Mouse (Mus musculus) heart, adult 9 months (tissue): ENCODE results near the gene Mvd.
A peak's percentile ranks its signal among the peaks of the same experiment; 100 is the strongest.

ENCODE experiments used
- DNase-seq, 2 experiments: peaks; one replicate each; pipeline ENCODE4 v3.0.0; 2022; ENCODE audit warnings: low spot score in 2 of 2

Gene Mvd

GRCm38 (mm10) chr8:122457171-122457570, 13.9 kb upstream of the Mvd start:
- DNase-seq: no peak

GRCm38 (mm10) chr8:122454409-122454808, 11.2 kb upstream of the Mvd start:
- DNase-seq: no peak

- peak; percentile 47 to 50 for DNase-seq
These were observed 8.9 kb upstream of the Mvd start for GRCm38 (mm10) chr8:122452154-122452553.

- peak; percentile 74 to 80 for DNase-seq
These were observed 8.0 kb upstream of the Mvd start for GRCm38 (mm10) chr8:122451161-122451703.

GRCm38 (mm10) chr8:122445203-122445602, 2.0 kb upstream of the Mvd start:
- no peak for DNase-seq

GRCm38 (mm10) chr8:122444058-122444748, 981 bp upstream of the Mvd start:
- peak; percentile 83 to 90 for DNase-seq

GRCm38 (mm10) chr8:122442781-122443180, 441 bp downstream of the Mvd start:
- peak in 1 of 2 experiments; percentile 28 for DNase-seq

- no peak for DNase-seq
These were observed 866 bp downstream of the Mvd start for GRCm38 (mm10) chr8:122442356-122442755.

GRCm38 (mm10) chr8:122441326-122441725, 1.9 kb downstream of the Mvd start:
- DNase-seq: no peak

- no peak for DNase-seq
These were observed 3.9 kb downstream of the Mvd start for GRCm38 (mm10) chr8:122439336-122439735.

GRCm38 (mm10) chr8:122437708-122438331, 5.4 kb downstream of the Mvd start:
- DNase-seq: no peak

GRCm38 (mm10) chr8:122436586-122437125, 6.6 kb downstream of the Mvd start:
- DNase-seq: no peak

- DNase-seq: no peak
These were observed 7.1 kb downstream of the Mvd start for GRCm38 (mm10) chr8:122436146-122436545.

GRCm38 (mm10) chr8:122435375-122435774, 7.8 kb downstream of the Mvd start:
- no peak for DNase-seq

GRCm38 (mm10) chr8:122433269-122433905, 9.8 kb downstream of the Mvd start:
- no peak for DNase-seq

- DNase-seq: peak; percentile 85 to 87
These were observed 10.6 kb downstream of the Mvd start, which contains the start of gene Cyba for GRCm38 (mm10) chr8:122432443-122433268. TSS of gene Cyba (minus strand) at chr8:122432930.

- no peak for DNase-seq
These were observed 11.4 kb downstream of the Mvd start for GRCm38 (mm10) chr8:122431694-122432442.

- DNase-seq: no peak
These were observed 12.6 kb downstream of the Mvd start for GRCm38 (mm10) chr8:122430646-122431045.

GRCm38 (mm10) chr8:122430058-122430636, 13.1 kb downstream of the Mvd start:
- DNase-seq: peak; percentile 22 to 58

- no peak for DNase-seq
These were observed 15.1 kb downstream of the Mvd start for GRCm38 (mm10) chr8:122428163-122428562.
